ENCODE assay signal across 1 mouse cellular context in genomic region chr16:10786288-10786687, GRCm38 (mm10).
TF ChIP-seq lines count a peak whose summit lies in the region.

No protein-coding gene starts in this region.

TF ChIP-seq in MEL, 35 proteins besides CTCF, POLR2A, EP300 and RAD21:
- TF ChIP-seq CHD1 (IDR thresholded peaks at IDR 0.05; ENCODE audit: low read depth, low read length) (no peak), ZMIZ1 (IDR thresholded peaks at IDR 0.05; ENCODE audit: low read depth, low read length) (no peak), TBP (IDR thresholded peaks at IDR 0.05; ENCODE audit: low read depth, low read length) (no peak), UBTF (IDR thresholded peaks at IDR 0.05; ENCODE audit: borderline replicate concordance, insufficient read depth, low read depth, low read length) (no peak), USF2 (IDR thresholded peaks at IDR 0.05; ENCODE audit: borderline replicate concordance in 1 of 2, insufficient read depth in 1 of 2, low read depth in 1 of 2, low read length in 2 of 2) (no peak), MEF2A (IDR thresholded peaks at IDR 0.05; ENCODE audit: extremely low read depth, insufficient replicate concordance, low read depth, low read length, poor library complexity, severe bottlenecking) (no peak), ELF1 (IDR thresholded peaks at IDR 0.05; ENCODE audit: low read depth, low read length) (no peak), MAX (IDR thresholded peaks at IDR 0.05; ENCODE audit: low read length) (peak; percentile 72), USF1 (IDR thresholded peaks at IDR 0.05; ENCODE audit: low read depth, low read length) (no peak), JUND (IDR thresholded peaks at IDR 0.05; ENCODE audit: low read depth, low read length) (no peak), ZNF384 (IDR thresholded peaks at IDR 0.05; ENCODE audit: low read depth, low read length) (no peak), ZC3H11A (IDR thresholded peaks at IDR 0.05; ENCODE audit: low read depth, low read length) (peak; percentile 75), GATA1 (IDR thresholded peaks at IDR 0.05; ENCODE audit: low read depth, low read length) (no peak), ETS1 (IDR thresholded peaks at IDR 0.05; ENCODE audit: low read depth, low read length) (no peak; the same call in 1 of the 2 replicates), POLR2AphosphoS5 (IDR thresholded peaks at IDR 0.05; ENCODE audit: borderline replicate concordance, low read depth, low read length) (no peak), NELFE (IDR thresholded peaks at IDR 0.05; ENCODE audit: low read depth, low read length) (no peak; the same call in 1 of the 2 replicates), RCOR1 (IDR thresholded peaks at IDR 0.05; ENCODE audit: low read depth, low read length) (peak; percentile 11; the same call in 1 of the 2 replicates), KAT2A (conservative IDR thresholded peaks at IDR 0.05; ENCODE audit: low read depth, low read length) (no peak), SIN3A (IDR thresholded peaks at IDR 0.05; ENCODE audit: low read length) (peak; percentile 89), GABPA (IDR thresholded peaks at IDR 0.05; ENCODE audit: low read depth, low read length) (no peak), E2F4 (IDR thresholded peaks at IDR 0.05; ENCODE audit: borderline replicate concordance, low read depth, low read length) (no peak), ZKSCAN1 (IDR thresholded peaks at IDR 0.05; ENCODE audit: low read depth, low read length) (0 out of 2 replicates have a peak, but pooled peaks have one; percentile 16), TCF12 (IDR thresholded peaks at IDR 0.05; ENCODE audit: low read depth, low read length) (no peak), HCFC1 (IDR thresholded peaks at IDR 0.05; ENCODE audit: low read depth, low read length) (peak; percentile 45; the same call in 1 of the 2 replicates), POLR2AphosphoS2 (IDR thresholded peaks at IDR 0.05; ENCODE audit: low read length) (no peak), MAZ (IDR thresholded peaks at IDR 0.05; ENCODE audit: low read depth, low read length) (peak; percentile 49; the same call in 1 of the 2 replicates), NRF1 (IDR thresholded peaks at IDR 0.05; ENCODE audit: insufficient read depth, low read depth, low read length, poor library complexity, severe bottlenecking) (no peak), SMC3 (IDR thresholded peaks at IDR 0.05; ENCODE audit: low read depth, low read length) (peak; percentile 88), MYC (IDR thresholded peaks at IDR 0.05; ENCODE audit: low read depth, low read length) (peak; percentile 76), TAL1 (IDR thresholded peaks at IDR 0.05; ENCODE audit: low read length) (no peak), MYB (IDR thresholded peaks at IDR 0.05; ENCODE audit: low read depth, low read length) (no peak), MXI1 (IDR thresholded peaks at IDR 0.05; ENCODE audit: low read depth, low read length) (peak; percentile 88), BHLHE40 (IDR thresholded peaks at IDR 0.05; ENCODE audit: borderline replicate concordance, low read depth, low read length) (peak; percentile 19; the same call in 1 of the 2 replicates), MAFK (IDR thresholded peaks at IDR 0.05; ENCODE audit: borderline replicate concordance, low read depth, low read length) (no peak), CHD2 (IDR thresholded peaks at IDR 0.05; ENCODE audit: low read length) (no peak)
